Mouse (Mus musculus) thymus, adult 2 months (tissue): ENCODE data around the gene Sectm1b. TPM values are rescaled to one million over a fixed set of nuclear protein-coding genes. Genes with fewer than 3 reads are reported as not detected.

Experiments
- DNase-seq: peaks from one replicate; pipeline ENCODE4 v3.0.0; 2021
- H3K27ac ChIP-seq: fragments of 200-500 bp; 2 replicates; pipeline ENCODE4 v1.5.1; 2012; ENCODE audit warnings: low read length, control low read depth; ENCODE audit not compliant: control insufficient read depth, insufficient read depth
- H3K27me3 ChIP-seq: fragments of 200-500 bp; 2 replicates; pipeline ENCODE4 v1.6.1; 2012; ENCODE audit warnings: mild to moderate bottlenecking, low read length, moderate library complexity, mixed read lengths; ENCODE audit not compliant: control insufficient read depth, insufficient read depth
- H3K36me3 ChIP-seq: fragments of 200-500 bp; 2 replicates; pipeline ENCODE4 v1.6.1; 2012; ENCODE audit warnings: mild to moderate bottlenecking, low read length, moderate library complexity; ENCODE audit not compliant: control insufficient read depth, insufficient read depth
- H3K4me1 ChIP-seq: fragments of 200-500 bp; replicated peaks from 2 replicates; pipeline ENCODE4 v1.6.1; 2012; ENCODE audit warnings: low read length; ENCODE audit not compliant: control insufficient read depth, insufficient read depth
- H3K4me3 ChIP-seq: fragments of 200-500 bp; 2 replicates; pipeline ENCODE4 v1.5.1; 2012; ENCODE audit warnings: mild to moderate bottlenecking, low read length, control low read depth, moderate library complexity; ENCODE audit not compliant: control insufficient read depth, insufficient read depth
- CTCF ChIP-seq: fragments of 200-500 bp; IDR thresholded peaks from 2 replicates; pipeline ENCODE4 v1.5.1; 2012; ENCODE audit warnings: mild to moderate bottlenecking, control low read depth, low read length, moderate library complexity, borderline replicate concordance; ENCODE audit not compliant: control insufficient read depth, poor library complexity, insufficient read depth; ENCODE audit errors: extremely low read depth
- POLR2A ChIP-seq: fragments of 200-500 bp; IDR thresholded peaks from 2 replicates; pipeline ENCODE4 v1.6.1; 2012; ENCODE audit warnings: mild to moderate bottlenecking, low read length, control low read depth, moderate library complexity; ENCODE audit not compliant: control insufficient read depth, poor library complexity, insufficient read depth; ENCODE audit errors: extremely low read depth
- WGBS: fragments of 180-500 bp; shearing (Covaris S2); methylation state at CpG from one replicate; pipeline ENCODE4 v1.1.7; 2018; 5-methylcytosine and 5-hydroxymethylcytosine counted together
- polyA plus RNA-seq: library from polyadenylated mRNA; depleted of rRNA; stranded (reverse); fragments of >200 nt; gene quantifications from 2 replicates; pipeline ENCODE4 v1.2.3, GENCODE M21; 2012; rRNA removed

Gene Sectm1b
- polyA plus RNA-seq, 1 experiment = 1.2 TPM

GRCm38 (mm10) chr11:121015472-121015871 is 47.9 kb downstream of the Sectm1b start:
- no peak for TF ChIP-seq CTCF
- TF ChIP-seq POLR2A = no peak
- 83% methylated on average over 6 of the region's 6 CpGs for WGBS
- H3K27ac ChIP-seq = no peak overlapping the region
- H3K36me3 ChIP-seq = no peaks in the 10 kb centered on the region
- no peak for DNase-seq
- no peaks in the 10 kb centered on the region for H3K27me3 ChIP-seq
- H3K4me3 ChIP-seq = no peak overlapping the region
- H3K4me1 ChIP-seq = no peaks in the 10 kb centered on the region

GRCm38 (mm10) chr11:121014896-121015300 is 48.5 kb downstream of the Sectm1b start:
- Histone ChIP-seq H3K27ac (no peak overlapping the region), H3K4me1 (no peaks in the 10 kb centered on the region), H3K4me3 (no peak overlapping the region), H3K36me3 (no peaks in the 10 kb centered on the region), H3K27me3 (no peaks in the 10 kb centered on the region)
- DNase-seq = no peak
- no peak for TF ChIP-seq CTCF
- no peak for TF ChIP-seq POLR2A
- 73% methylated on average over 19 of the region's 19 CpGs for WGBS

GRCm38 (mm10) chr11:121013656-121014055 is 49.7 kb downstream of the Sectm1b start:
- DNase-seq = no peak
- Histone ChIP-seq H3K4me3 (no peak overlapping the region), H3K36me3 (no peaks in the 10 kb centered on the region), H3K27ac (no peak overlapping the region), H3K27me3 (no peaks in the 10 kb centered on the region), H3K4me1 (no peaks in the 10 kb centered on the region)
- WGBS = 81% methylated on average over 7 of the region's 7 CpGs
- TF ChIP-seq POLR2A = no peak
- no peak for TF ChIP-seq CTCF

- TF ChIP-seq CTCF (no peak), POLR2A (no peak)
- DNase-seq = no peak
- Histone ChIP-seq H3K27me3 (no peaks in the 10 kb centered on the region), H3K36me3 (no peaks in the 10 kb centered on the region), H3K4me3 (no peak overlapping the region), H3K27ac (no peak overlapping the region), H3K4me1 (no peaks in the 10 kb centered on the region)
- WGBS = over 99% methylated on average over 3 of the region's 3 CpGs
These were observed 53.2 kb downstream of the Sectm1b start for GRCm38 (mm10) chr11:121010044-121010755.

GRCm38 (mm10) chr11:121006184-121006583 is 57.2 kb downstream of the Sectm1b start:
- Histone ChIP-seq H3K27ac (no peak overlapping the region), H3K36me3 (no peaks in the 10 kb centered on the region), H3K4me1 (no peaks in the 10 kb centered on the region), H3K4me3 (no peak overlapping the region), H3K27me3 (no peaks in the 10 kb centered on the region)
- WGBS = 88% methylated on average over 6 of the region's 6 CpGs
- TF ChIP-seq CTCF (no peak), POLR2A (no peak)
- no peak for DNase-seq

GRCm38 (mm10) chr11:121004281-121004680 is 59.1 kb downstream of the Sectm1b start:
- no peak for TF ChIP-seq CTCF
- TF ChIP-seq POLR2A = no peak
- H3K4me3 ChIP-seq = no peak overlapping the region
- no peaks in the 10 kb centered on the region for H3K4me1 ChIP-seq
- H3K36me3 ChIP-seq = no peaks in the 10 kb centered on the region
- H3K27ac ChIP-seq = no peak overlapping the region
- no peak for DNase-seq
- no peaks in the 10 kb centered on the region for H3K27me3 ChIP-seq
- WGBS = 84% methylated on average over 5 of the region's 5 CpGs

Other genes with a start within 250 kb of the Sectm1b start
- gene Fasn, start 239.0 kb downstream of the Sectm1b start, polyA plus RNA-seq = 973 and 1,776 TPM in 2 replicates
- gene Ccdc57, start 130.7 kb downstream of the Sectm1b start, polyA plus RNA-seq = 1.6 and 1.7 TPM in 2 replicates
- 8.0 and 8.5 TPM in 2 replicates for gene Slc16a3, start 115.1 kb downstream of the Sectm1b start, polyA plus RNA-seq
- gene Csnk1d, start 72.2 kb downstream of the Sectm1b start, polyA plus RNA-seq = 98.2 and 106 TPM in 2 replicates
- 39.2 and 55.2 TPM in 2 replicates for gene Cd7, start 24.2 kb downstream of the Sectm1b start, polyA plus RNA-seq
- 2.4 and 2.7 TPM in 2 replicates for gene Sectm1a, start 17.7 kb upstream of the Sectm1b start, polyA plus RNA-seq
- gene Tex19.2, start 55.1 kb upstream of the Sectm1b start, polyA plus RNA-seq = 0.04 and 0.08 TPM in 2 replicates
- 0.08 TPM in 1 of 2 replicates, not detected in the other for gene Tex19.1, start 82.6 kb upstream of the Sectm1b start, polyA plus RNA-seq
- 0.75 and 1.5 TPM in 2 replicates for gene Uts2r, start 96.7 kb upstream of the Sectm1b start, polyA plus RNA-seq
- 11.2 and 15.0 TPM in 2 replicates for gene Hexdc, start 140.9 kb upstream of the Sectm1b start, polyA plus RNA-seq
- gene Ogfod3, start 141.1 kb upstream of the Sectm1b start, polyA plus RNA-seq = 6.2 and 7.4 TPM in 2 replicates
- gene Cybc1, start 165.8 kb upstream of the Sectm1b start, polyA plus RNA-seq = 87.4 and 106 TPM in 2 replicates
- gene Narf, start 173.7 kb upstream of the Sectm1b start, polyA plus RNA-seq = 100 and 101 TPM in 2 replicates
- 57.5 and 60.6 TPM in 2 replicates for gene Foxk2, start 196.4 kb upstream of the Sectm1b start, polyA plus RNA-seq